Mouse (Mus musculus) hindbrain, postnatal 0 days (tissue): ENCODE data around the gene Myo15. TPM values are rescaled to one million over a fixed set of nuclear protein-coding genes. Genes with fewer than 3 reads are reported as not detected.
A peak's percentile ranks its signal among the peaks of the same experiment; 100 is the strongest.

Experiments
- ATAC-seq: fragments of 200-750 bp; cut with Nextera tagmentation; 2 replicates; pipeline ENCODE4 v1.8.0; 2017; ENCODE audit warnings: mild to moderate bottlenecking, moderate TSS enrichment, moderate library complexity
- DNase-seq: peaks from one replicate; pipeline ENCODE4 v3.0.0-alpha.2; 2015; ENCODE audit warnings: low spot score
- H3K27ac ChIP-seq: fragments of 300-500 bp; sonication (generic); 2 replicates; pipeline ENCODE4 v1.5.1; 2014; ENCODE audit warnings: mild to moderate bottlenecking
- H3K27me3 ChIP-seq: fragments of 300-500 bp; sonication (generic); 2 replicates; pipeline ENCODE4 v1.6.1; 2014; ENCODE audit warnings: low read length, mixed read lengths; ENCODE audit not compliant: insufficient read depth
- H3K36me3 ChIP-seq: fragments of 300-500 bp; sonication (generic); 2 replicates; pipeline ENCODE4 v1.6.1; 2014; ENCODE audit warnings: low read length, mixed read lengths; ENCODE audit not compliant: insufficient read depth
- H3K4me1 ChIP-seq: fragments of 300-500 bp; sonication (generic); 2 replicates; pipeline ENCODE4 v1.6.1; 2014; ENCODE audit warnings: antibody characterized with exemption, low read length, mixed read lengths; ENCODE audit not compliant: insufficient read depth
- H3K4me2 ChIP-seq: fragments of 300-500 bp; sonication (generic); 2 replicates; pipeline ENCODE4 v1.6.1; 2014; ENCODE audit warnings: low read depth, mild to moderate bottlenecking, low read length, moderate library complexity, mixed read lengths
- H3K4me3 ChIP-seq: fragments of 300-500 bp; sonication (generic); 2 replicates; pipeline ENCODE4 v1.5.1; 2014; ENCODE audit warnings: low read length
- H3K9ac ChIP-seq: fragments of 300-500 bp; sonication (generic); replicated peaks from 2 replicates; pipeline ENCODE4 v1.6.1; 2014; ENCODE audit warnings: mild to moderate bottlenecking, low read length, moderate library complexity, mixed read lengths
- H3K9me3 ChIP-seq: fragments of 300-500 bp; sonication (generic); 2 replicates; pipeline ENCODE4 v1.6.1; 2016; ENCODE audit warnings: low read length, mixed read lengths
- CTCF ChIP-seq: IDR thresholded peaks from 2 replicates; pipeline ENCODE4 v1.5.1; 2016; ENCODE audit warnings: antibody characterized with exemption, control low read depth, low read depth
- WGBS: fragments of 180-500 bp; shearing (Covaris S2); extraction: QIAGEN DNeasy Blood & Tissue Kit; methylation state at CpG from one replicate; pipeline ENCODE4 v1.1.7; 2014; 5-methylcytosine and 5-hydroxymethylcytosine counted together
- polyA plus RNA-seq: library from polyadenylated mRNA; unstranded; fragments of >200 nt; fragmentation: Nextera tagmentation; extraction: Ambion mirVana; gene quantifications from 2 replicates; pipeline ENCODE4 v1.2.1, GENCODE M21; 2015
- total RNA-seq: library from RNA; depleted of rRNA; stranded (reverse); fragments of >200 nt; gene quantifications from 2 replicates; pipeline ENCODE4 v1.2.3, GENCODE M21; 2014

Myo15 gene
- total and polyA plus RNA-seq, 2 experiments from 2014 or later = 0.30 to 0.31 TPM

GRCm38 (mm10) chr11:60492726-60493125 is 23.6 kb downstream of the Myo15 start:
- Histone ChIP-seq H3K4me1 (no peaks in the 10 kb centered on the region), H3K27me3 (no peaks in the 10 kb centered on the region), H3K9me3 (no peaks in the 10 kb centered on the region), H3K4me2 (no peak overlapping the region), H3K4me3 (no peak overlapping the region), H3K27ac (no peak overlapping the region), H3K9ac (no peak overlapping the region), H3K36me3 (no peaks in the 10 kb centered on the region)
- DNase-seq (no peak), ATAC-seq (no peak)
- TF ChIP-seq CTCF = no peak
- 85% methylated on average over 5 of the region's 5 CpGs for WGBS

- peak; percentile 14 for DNase-seq
- H3K4me3 ChIP-seq = no peak overlapping the region
- no peaks in the 10 kb centered on the region for H3K36me3 ChIP-seq
- ATAC-seq = peak; percentile 24; the same call in 1 of the 2 replicates
- no peak overlapping the region for H3K27ac ChIP-seq
- no peaks in the 10 kb centered on the region for H3K27me3 ChIP-seq
- no peak overlapping the region for H3K4me2 ChIP-seq
- no peaks in the 10 kb centered on the region for H3K4me1 ChIP-seq
- peak; percentile 22; the same call in 1 of the 2 replicates for TF ChIP-seq CTCF
- 66% methylated on average over 2 of the region's 2 CpGs for WGBS
- H3K9me3 ChIP-seq = no peaks in the 10 kb centered on the region
- no peak overlapping the region for H3K9ac ChIP-seq
Measured at GRCm38 (mm10) chr11:60495692-60496091, 26.6 kb downstream of the Myo15 start.

GRCm38 (mm10) chr11:60507281-60507680 is 38.1 kb downstream of the Myo15 start:
- no peak overlapping the region for H3K9ac ChIP-seq

GRCm38 (mm10) chr11:60508950-60509349 is 39.8 kb downstream of the Myo15 start:
- 8% methylated on average over 8 of the region's 11 CpGs for whole genome bisulfite sequencing
- Histone ChIP-seq H3K9me3 (no peaks in the 10 kb centered on the region), H3K27me3 (no peaks in the 10 kb centered on the region), H3K9ac (no peak overlapping the region), H3K4me1 (0 out of 2 replicates have a peak, but pooled peaks cover 5% of the 10 kb centered on the region), H3K36me3 (no peaks in the 10 kb centered on the region), H3K4me3 (peak overlapping the region; percentile 31), H3K4me2 (peak overlapping the region; percentile 65), H3K27ac (no peak overlapping the region)
- ATAC-seq (no peak), DNase-seq (no peak)
- TF ChIP-seq CTCF = no peak

More at GRCm38 (mm10) chr11:60507281-60507680, 38.1 kb downstream of the Myo15 start:
- Histone ChIP-seq H3K27me3 (no peaks in the 10 kb centered on the region), H3K9me3 (no peaks in the 10 kb centered on the region), H3K4me3 (no peak overlapping the region), H3K4me2 (no peak overlapping the region), H3K4me1 (0 out of 2 replicates have a peak, but pooled peaks cover 5% of the 10 kb centered on the region), H3K27ac (no peak overlapping the region), H3K36me3 (no peaks in the 10 kb centered on the region)
- WGBS = 75% methylated on average over 13 of the region's 13 CpGs
- TF ChIP-seq CTCF = no peak
- ATAC-seq (no peak), DNase-seq (no peak)

- Histone ChIP-seq H3K9me3 (no peaks in the 10 kb centered on the region), H3K27ac (no peak overlapping the region), H3K9ac (peak overlapping the region; percentile 39), H3K4me2 (peak overlapping the region; percentile 65), H3K27me3 (no peaks in the 10 kb centered on the region), H3K4me1 (0 out of 2 replicates have a peak, but pooled peaks cover 5% of the 10 kb centered on the region), H3K4me3 (peak overlapping the region; percentile 31), H3K36me3 (no peaks in the 10 kb centered on the region)
- DNase-seq (no peak), ATAC-seq (peak; percentile 45; the same call in 1 of the 2 replicates)
- WGBS = under 1% methylated on average over 24 of the region's 25 CpGs
- TF ChIP-seq CTCF = no peak
Measured at GRCm38 (mm10) chr11:60509500-60509899, 40.4 kb downstream of the Myo15 start.

GRCm38 (mm10) chr11:60511893-60512292 is 42.8 kb downstream of the Myo15 start:
- Histone ChIP-seq H3K4me2 (no peak overlapping the region), H3K9ac (no peak overlapping the region), H3K4me1 (0 out of 2 replicates have a peak, but pooled peaks cover 5% of the 10 kb centered on the region), H3K9me3 (no peaks in the 10 kb centered on the region), H3K27me3 (no peaks in the 10 kb centered on the region), H3K4me3 (no peak overlapping the region), H3K36me3 (no peaks in the 10 kb centered on the region), H3K27ac (no peak overlapping the region)
- DNase-seq = no peak
- 38% methylated on average over 1 of the region's 1 CpGs for WGBS
- no peak for ATAC-seq
- TF ChIP-seq CTCF = no peak

GRCm38 (mm10) chr11:60512520-60512919 is 43.4 kb downstream of the Myo15 start:
- Histone ChIP-seq H3K36me3 (no peaks in the 10 kb centered on the region), H3K27me3 (no peaks in the 10 kb centered on the region), H3K27ac (no peak overlapping the region), H3K9me3 (no peaks in the 10 kb centered on the region), H3K4me3 (no peak overlapping the region), H3K4me2 (no peak overlapping the region), H3K4me1 (0 out of 2 replicates have a peak, but pooled peaks cover 5% of the 10 kb centered on the region), H3K9ac (no peak overlapping the region)
- TF ChIP-seq CTCF = peak; percentile 12; the same call in 1 of the 2 replicates
- WGBS = 79% methylated on average over 2 of the region's 2 CpGs
- DNase-seq (no peak), ATAC-seq (no peak)
